Mouse (Mus musculus) retina, embryonic 14.5 days (tissue): ENCODE results near the gene Fndc3b.

Experiments used
- DNase-seq: peaks from one replicate; pipeline ENCODE4 v3.0.0-alpha.2; 2015; ENCODE audit warnings: low spot score

The Fndc3b gene

DNA sequence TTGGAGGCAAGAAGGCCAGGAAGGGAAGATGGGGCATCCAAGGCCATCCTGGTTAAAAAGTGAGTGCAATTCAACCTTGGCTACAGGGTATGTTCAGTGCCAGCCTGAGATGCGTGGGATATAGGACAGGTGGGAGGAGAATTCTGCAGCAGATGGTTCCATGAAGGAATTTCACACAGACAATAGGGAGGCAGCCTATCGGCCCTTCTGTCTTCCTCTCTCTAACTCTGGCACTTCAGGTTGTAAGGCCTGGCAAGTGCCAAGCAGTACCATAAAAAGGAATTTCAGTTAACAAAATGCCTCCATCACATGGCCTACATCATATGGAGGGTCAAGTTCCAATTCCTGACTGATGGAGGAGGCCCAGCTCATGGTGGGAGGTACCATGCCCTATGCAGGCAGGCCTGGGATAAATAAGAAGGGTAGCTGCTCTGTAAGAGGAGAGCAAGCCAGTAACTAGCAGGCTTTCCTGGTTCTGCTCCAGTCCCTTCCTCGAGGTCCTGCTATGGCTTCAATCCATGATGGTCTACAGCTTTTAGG lies 155.6 kb downstream of the Fndc3b start:
- DNase-seq, result no peak

DNA sequence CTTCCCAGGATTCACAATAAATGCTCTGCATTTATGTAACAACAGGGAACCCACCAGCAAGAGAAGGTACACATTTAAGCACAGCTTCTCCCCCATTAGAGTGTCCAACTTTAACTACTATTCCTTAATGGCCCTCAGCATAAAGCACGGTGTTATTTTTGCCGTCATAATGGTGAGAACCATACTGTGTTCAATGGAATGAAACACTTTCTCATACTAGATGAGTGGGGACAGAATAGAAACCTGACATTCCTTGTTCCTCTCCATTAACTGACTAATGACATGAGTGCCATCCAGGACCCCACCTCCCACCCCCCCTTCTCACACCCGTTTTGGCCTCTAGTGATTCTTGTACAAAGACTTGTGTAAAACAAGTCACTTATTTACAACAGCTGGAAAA lies 156.8 kb downstream of the Fndc3b start:
- no peak for DNase-seq

DNA sequence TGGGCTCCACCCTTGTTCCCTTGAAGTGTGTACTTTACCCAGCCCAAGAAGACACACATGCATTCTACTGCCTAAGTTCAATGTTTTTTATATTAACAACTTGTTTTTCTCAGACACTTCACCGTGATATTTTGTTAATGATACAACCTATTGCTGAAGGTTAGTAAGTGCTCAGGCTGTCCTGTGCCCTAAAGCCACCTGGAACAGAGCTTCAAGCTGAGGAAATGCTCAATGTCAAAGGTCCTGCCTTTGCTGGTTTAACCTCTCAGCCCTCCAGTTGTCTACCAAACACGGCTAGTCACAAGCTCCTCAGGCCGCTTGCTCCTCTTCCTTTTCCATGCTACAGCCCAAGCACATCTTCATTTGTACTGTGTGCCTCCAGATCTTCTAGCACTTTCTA lies 157.3 kb downstream of the Fndc3b start:
- no peak for DNase-seq

DNA sequence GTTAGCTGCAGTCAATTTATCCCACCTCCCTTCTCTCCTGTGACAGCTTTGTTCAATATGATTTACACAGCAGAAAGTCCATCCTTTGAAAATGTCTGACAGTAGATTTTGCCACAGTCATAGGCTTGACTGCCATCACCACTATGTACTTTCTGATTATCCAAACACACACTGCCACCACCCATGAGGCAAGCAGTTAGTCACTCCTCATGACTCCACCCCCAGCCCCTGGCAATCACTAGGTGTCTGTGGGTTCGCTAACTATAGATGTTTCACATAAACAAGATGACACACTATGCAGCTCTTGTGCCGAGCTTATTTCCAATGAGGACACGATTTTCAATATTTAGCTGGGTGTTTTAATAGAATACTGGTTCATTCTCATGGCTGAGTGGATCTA lies 160.1 kb downstream of the Fndc3b start:
- no peak for DNase-seq

DNA sequence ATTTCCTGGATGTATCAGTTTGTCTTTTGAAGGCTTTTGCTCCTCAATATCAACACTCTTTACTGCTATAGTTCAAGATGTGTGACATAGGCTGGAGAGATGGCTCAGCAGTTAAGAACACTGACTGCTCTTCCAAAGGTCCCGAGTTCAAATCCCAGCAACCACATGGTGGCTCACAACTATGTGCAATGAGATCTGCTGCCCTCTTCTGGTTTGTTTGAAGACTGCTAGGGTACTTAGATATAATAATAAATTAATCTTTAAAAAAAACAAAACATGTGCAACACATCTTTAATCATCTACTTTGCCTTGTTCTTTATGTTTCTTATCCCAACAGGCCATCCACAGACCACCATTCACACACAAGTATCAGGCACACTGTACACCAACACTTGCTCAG lies 160.7 kb downstream of the Fndc3b start:
- no peak for DNase-seq

DNA sequence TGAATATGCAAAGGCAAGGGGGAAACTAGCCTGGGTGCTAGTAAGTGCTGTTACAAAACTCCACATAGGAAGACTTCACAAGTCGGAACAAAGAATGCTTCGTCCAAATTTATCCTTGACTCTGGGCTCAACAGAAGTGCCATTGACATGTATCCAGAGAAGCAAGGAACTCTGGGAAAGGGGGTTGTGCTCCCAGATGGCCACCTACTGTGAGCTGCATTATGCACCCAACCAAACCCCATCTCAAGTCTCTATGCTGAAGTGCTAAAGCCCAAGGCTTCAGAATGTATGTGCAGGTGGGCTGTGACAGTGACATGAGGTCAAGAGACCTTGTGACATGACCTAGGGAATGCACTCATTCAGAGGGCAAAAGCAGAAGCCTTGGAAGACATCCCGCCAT lies 165.5 kb downstream of the Fndc3b start:
- no peak for DNase-seq

DNA sequence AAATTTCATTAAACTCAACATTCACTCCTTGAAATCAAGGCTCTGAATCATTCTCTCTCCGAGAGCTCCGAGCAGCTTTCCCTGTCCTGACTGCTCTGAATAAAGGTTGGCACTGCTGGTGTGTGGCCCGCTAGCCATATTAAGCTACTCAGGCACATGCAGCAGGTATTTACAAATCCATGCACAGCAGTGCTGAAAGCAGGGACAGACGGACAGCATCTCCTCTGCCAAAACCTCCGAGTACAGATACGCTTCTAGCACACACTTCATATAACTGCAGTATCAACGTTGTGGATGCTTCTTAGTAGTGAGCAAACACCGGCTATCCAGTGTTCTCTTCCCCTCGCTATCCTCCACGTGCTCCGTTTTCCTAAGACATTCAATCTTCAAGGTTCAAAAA lies 167.0 kb downstream of the Fndc3b start:
- DNase-seq, result no peak

DNA sequence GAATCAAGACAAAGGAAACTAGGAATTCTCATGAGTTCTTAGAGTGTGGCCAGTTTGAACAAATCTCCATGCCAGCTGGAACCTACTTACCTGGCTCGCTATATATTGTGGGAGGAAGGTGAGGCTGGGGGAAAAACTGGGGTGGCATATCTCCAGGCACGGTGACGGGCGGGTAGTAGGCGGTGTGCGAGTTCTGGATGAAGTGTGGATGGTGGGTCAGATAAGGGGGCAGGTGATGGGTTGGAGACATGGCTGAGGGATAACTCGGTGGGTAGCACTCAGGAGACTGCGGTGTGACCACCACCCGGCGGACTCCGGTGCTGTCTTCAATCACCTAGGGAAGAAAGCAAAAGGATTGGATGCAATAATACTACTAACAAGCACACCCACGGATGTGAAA lies 169.3 kb downstream of the Fndc3b start:
- DNase-seq, result no peak

DNA sequence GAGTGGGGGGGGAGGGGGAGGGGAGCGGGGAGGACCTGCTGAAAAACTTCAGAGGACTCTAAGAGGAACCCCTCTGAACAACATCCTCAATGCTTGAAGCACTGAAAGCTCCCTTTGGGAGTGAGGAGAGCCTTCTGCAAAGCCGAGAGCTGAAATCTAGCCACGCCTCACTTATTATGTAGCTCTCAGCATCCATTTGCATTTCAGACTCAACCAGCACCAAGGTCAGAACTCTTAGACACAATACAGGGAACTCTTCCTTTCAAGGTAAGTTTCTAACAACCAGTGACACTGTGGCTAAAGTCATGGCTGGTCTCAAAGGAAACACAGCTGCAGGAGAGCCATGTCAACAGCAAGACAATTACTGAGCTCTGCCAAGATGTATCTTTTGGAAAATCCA lies 169.9 kb downstream of the Fndc3b start:
- DNase-seq, result no peak

DNA sequence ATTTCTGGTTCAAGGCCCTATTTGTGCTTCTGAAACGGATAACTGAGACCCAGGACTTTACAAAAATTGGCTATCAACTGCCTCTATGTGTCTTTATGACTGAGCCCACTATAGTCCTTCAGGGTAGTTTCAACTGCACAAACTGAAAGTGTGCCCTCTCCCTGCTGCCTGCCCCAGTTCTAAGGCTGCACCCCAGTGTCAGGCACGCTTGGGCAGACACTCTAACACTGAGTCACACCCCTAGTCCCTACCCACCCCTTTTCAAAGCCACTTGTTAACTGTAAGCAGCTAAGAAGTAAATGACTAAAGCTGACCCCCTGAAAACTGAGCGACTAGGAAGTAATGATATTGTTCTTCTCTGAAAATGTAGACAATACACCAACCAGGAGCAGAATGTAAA lies 176.9 kb downstream of the Fndc3b start:
- no peak for DNase-seq

DNA sequence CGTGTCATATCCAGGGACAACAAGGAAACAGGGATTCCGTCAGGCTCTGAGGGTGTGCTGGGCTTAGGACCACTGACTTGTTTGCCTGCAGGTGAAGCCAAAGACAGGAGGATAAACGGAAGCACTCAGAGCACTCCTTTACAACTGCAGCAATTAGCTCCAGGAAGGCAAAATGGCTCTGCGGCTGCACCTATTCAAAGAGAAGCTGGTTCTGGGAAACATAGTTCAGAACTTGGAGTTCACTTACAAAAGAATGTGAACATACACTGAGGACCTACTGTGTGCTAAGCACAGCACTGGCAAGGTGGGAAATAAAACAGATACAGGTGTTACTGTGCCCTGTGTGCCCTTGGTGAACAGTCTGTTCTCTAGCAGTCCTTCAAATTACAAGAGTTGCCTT lies 177.4 kb downstream of the Fndc3b start:
- DNase-seq, result no peak

DNA sequence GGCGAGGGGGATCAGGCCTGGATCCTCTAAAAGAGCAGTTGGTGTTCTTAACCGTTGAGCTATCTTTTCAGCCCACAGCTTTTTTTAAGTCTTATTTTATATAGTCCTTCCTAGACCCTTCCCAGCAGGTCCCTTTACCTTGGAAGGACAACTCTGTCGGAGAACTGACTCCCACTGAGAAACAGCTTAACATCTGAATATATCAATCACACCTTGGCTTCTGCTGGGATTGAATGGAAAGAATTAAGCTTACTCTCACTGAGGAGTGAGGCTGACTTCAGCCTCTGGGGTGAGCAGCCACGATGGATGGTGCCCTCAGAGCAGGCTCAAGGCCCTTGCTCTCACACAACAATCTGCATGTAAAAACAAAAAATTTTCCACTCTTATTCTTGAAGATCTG lies 179.1 kb downstream of the Fndc3b start:
- DNase-seq, result no peak

DNA sequence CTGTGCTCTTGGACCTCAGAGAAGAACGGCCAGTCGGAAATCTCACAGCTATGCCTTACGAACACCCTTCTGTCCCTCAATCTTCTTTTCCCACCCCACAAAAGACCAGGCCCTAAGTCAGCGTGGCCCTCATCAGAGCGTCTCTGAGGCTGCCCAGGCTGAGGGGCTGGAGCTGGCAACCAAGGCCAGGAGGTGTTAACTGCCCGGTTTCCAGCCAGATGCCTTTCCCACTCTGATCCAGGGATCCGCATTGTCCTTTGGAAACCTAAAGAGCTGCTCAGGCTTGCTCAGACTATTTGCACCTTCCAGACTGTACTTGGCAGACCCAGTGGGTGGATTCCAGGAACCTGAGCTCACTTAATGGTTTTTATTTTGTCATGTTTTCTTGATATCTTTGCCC lies 180.7 kb downstream of the Fndc3b start:
- no peak for DNase-seq

DNA sequence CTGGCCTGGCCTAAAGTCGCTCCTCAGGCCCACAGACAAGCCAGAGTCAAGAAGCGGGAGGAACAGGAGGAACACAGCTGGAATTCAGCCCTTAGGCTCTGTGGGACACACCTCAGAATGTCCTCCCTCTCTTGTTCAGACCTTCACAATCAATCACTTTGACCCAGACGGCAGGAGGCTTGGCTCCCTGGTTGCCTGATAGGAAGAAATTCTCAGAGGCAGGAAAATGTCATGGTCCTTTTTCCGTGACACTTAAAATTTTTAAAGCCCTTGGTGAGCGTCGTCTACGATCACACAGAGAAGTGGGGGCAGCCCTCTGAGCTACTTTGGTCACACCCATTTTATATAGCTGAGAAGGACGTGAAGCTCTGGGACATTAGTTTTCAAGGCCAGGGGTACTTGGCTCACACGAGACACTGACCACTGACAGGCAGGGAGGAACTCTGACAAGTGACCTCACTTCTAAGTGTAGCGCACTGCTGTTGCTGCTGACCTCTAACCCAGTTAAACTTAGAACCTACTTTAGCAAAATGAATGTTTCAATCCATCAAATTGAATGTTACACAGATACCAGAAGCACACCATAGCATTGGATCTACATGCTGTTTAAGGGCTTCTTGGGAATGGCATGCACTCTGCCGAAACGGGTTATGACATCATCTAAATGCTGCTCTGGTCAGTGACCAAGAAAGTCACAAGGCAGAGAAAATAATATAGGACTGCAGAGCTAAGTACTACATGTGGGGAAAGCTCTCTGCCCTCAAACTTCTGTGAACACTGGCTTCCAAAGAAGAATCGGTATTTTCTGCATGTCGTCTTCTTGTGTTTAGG lies 181.7 kb downstream of the Fndc3b start:
- no peak for DNase-seq

DNA sequence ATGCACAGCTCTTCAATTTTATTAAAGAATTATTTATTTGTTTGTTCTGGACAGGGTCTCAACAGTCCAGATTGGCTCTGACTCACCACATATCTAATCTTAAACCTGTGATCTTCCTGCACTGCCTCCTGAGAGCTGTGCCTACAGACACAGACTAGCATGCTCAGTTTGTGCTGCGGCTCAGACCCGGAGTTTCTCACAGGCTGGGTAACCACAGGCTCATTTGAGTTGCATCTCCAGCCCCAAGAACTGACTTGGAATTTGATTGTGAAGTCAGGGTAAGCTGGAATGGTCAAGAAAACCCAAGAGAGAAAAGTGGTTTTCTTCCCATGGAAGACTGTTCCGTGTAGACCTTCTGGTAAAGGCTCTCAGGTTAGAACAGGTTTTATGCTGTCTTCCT lies 184.1 kb downstream of the Fndc3b start:
- DNase-seq, result no peak

DNA sequence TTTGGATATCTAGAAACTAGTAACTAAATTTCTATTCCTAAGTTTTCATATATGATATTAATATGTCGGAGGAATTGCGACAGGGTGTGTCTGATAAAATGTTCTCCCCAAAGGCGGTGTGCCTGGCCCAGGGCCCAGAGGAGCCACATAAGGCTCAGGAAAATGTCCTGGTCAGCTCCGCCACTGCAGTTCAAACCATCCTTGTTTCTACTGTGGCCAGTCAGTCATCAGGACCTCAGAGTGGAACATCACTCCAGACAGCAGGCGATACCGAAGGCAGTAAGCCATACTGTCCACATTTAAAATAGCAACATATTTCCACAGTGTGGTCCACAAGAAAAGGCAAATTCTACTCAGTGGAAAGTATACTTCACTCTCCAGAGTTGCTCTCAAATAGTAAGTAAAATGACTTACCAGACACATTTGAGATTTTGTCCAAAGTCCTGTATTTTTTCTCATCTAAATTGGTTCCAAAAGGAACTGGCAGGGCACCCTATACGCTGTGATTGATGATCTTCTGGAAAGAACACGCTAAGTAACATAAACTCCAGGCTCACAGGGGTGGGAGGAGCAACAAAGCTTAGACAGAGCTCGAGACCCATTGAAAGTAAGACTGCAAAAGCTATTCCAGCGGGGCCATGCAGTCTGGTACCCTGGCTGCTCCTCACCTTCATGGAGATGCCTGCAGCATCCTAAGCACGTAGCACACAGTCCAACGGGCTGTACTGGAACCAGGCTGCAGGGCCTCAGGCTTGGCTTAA lies 187.8 kb downstream of the Fndc3b start:
- DNase-seq, result no peak

DNA sequence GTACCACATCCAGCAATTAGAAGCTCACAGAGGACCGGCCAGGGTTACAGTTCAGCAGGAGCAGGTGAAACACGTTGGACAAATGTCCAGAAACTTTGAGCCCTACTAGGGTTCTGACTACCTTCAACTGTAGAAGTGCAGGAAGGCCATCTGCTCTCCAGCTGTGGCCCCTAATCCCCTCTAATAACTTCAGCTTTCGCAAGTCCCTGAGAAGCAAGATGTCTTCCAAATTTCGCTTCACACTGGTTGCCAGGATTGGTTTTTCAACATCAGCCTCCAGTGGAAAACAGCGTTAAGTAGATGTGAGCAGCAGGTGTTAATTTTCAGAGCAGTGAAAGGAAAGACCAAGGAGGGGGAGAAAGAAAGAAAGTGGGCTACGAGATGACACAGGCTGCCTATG lies 190.7 kb downstream of the Fndc3b start:
- DNase-seq, result no peak

DNA sequence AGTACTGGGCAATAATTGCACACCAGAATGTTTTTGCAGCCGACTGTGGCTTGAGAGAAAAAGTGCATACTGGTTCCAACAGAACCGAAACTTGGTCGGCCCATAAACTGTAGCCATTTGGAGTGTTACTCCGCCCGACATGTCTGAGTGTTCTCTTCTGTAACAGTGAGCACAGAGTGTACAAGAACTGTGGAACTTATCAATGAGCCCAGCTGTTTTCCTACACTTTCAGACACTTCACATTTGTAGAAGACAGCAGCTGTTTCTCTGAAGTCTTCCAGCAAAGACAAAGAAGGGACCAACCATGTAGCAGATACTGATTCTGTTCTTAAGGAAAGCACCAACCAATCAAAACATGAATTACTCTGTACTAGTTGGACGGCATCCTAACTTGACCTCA lies 191.6 kb downstream of the Fndc3b start:
- DNase-seq, result no peak

DNA sequence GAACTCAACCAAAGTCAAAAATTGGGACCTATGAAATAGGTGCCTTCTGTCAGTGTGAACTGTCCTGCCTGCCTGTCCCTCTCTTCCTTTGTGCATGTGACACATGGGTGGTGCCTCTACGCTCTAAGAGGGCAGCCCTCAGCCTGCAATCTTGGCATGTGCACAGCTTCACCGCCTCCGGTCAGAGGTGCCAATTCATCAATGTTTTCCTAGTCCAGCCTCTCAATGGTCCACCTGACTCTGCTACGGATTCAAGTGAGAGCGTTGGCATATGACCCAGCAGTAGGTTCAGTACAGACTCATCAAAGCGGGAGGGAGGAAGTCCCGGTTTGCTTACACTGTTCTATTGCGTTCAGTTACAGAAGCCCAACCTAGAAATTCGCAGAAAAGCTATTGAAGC lies 192.2 kb downstream of the Fndc3b start:
- DNase-seq, result no peak

DNA sequence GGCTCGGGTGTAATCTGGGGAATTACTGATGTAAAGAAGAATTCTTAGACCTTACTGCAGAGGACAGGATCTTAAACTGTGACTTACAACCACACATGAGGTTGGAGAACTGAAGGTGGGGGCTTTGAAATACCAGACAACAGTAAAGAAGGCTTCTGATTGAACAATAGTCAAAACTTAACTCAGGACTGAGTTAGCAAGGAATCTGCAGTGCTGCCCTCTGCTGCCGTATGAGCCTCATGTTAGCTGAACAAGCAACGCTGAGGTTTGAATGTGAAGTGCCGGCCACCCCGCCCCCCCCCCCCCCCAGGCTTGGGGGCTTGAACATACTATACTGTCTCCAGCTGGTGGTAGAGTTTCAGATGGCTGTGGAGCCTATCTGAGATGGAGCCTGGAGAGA lies 194.6 kb downstream of the Fndc3b start:
- DNase-seq, result peak; percentile 32

DNA sequence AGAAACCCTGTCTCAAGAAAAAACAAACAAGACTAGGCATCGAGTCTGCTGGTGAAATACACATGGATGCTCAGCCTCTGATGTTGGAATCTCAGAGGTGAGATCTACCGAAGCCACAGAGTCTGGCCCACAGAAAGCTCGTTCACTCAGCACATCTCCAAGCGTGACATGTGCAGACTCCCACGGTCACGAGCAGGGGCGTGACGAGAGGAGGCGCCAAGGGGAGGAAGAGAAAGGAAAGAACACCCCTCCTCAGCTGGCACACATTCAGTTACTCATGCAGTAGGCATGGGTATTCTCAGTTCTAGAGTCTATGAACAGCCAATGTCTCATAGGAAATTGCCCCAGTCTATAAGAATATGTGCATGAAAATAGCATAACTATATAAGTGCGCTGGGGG lies 199.3 kb downstream of the Fndc3b start:
- no peak for DNase-seq

DNA sequence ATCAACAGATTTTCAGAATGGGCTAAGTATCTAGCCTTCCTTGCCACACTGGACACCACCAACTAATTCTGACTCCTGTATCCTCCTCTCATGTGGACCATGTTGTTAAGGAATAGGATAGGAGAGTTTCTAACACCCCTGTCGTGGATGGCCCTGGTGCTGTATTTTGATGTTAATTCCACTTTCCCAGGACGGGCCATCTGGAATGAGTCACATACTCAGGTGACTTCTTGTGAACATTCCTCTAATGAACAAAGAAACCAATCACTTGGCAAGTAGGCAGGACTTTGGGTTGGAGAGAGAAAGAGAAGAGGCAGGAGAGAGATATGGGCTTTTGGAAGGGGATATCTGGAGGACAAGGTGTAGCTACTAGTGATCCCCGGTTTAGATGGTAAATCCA lies 204.2 kb downstream of the Fndc3b start:
- no peak for DNase-seq

DNA sequence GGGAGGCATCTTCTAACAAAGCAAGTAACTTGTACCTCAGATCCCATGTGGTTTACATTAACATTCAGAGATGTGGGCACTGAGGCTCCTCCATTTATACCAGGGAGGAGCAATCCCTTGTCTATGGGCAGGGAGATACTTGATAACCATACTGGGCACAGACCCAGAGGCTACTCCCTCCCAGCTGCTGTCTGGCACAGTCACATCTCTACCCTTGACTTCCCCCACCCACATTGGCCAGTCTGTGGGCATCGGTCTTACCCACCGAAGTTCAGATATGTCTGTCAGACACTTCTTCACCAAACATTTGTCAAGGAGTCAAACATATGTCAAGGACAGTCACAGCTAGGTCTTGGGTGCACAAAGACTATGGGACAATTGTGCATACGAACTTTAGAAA lies 205.5 kb downstream of the Fndc3b start:
- DNase-seq, result no peak
